Mouse (Mus musculus) brain, embryonic 14.5 days (tissue): ENCODE results near the gene Camsap1. TPM values are rescaled to one million over a fixed set of nuclear protein-coding genes. Genes with fewer than 3 reads are reported as not detected.

ENCODE experiments used
- DNase-seq: peaks from one replicate; pipeline ENCODE4 v3.0.0-alpha.2; 2011; ENCODE audit warnings: low read depth
- CTCF ChIP-seq: fragments of 200-500 bp; IDR thresholded peaks from 2 replicates; pipeline ENCODE4 v1.5.1; 2012; ENCODE audit warnings: inconsistent platforms, mild to moderate bottlenecking, moderate library complexity, borderline replicate concordance; ENCODE audit not compliant: insufficient read depth, insufficient read length; ENCODE audit errors: extremely low read depth
- POLR2A ChIP-seq: fragments of 200-500 bp; IDR thresholded peaks from 2 replicates; pipeline ENCODE4 v1.6.1; 2012; ENCODE audit warnings: mild to moderate bottlenecking, inconsistent platforms, borderline replicate concordance; ENCODE audit not compliant: poor library complexity, insufficient read depth, insufficient read length, severe bottlenecking; ENCODE audit errors: extremely low read depth
- polyA plus RNA-seq: library from polyadenylated mRNA; depleted of rRNA; stranded (reverse); fragments of >200 nt; gene quantifications from 2 replicates; pipeline ENCODE4 v1.2.3, GENCODE M21; 2012; rRNA removed

Camsap1 gene
- polyA plus RNA-seq, 1 experiment: 71.2 TPM

DNA sequence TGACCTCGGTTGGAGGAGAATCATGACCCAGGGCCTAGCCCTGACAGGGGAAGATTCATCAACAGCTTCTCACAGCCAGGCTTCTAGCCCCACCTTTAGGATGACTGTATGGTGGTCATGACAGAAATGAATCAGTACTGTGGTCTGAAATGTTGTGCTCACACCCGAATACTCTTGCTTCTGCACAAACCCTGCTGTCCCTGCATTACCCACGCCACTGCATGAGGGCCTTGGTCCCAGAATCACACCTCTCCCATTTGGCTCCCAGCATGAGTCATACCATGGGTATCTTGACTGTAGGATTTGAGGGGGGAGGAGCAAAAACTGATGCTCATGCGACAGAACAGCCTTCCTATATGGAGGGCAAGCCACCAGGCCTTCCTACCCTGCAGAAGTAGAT, 68.9 kb downstream of the Camsap1 start:
- no peak for DNase-seq
- TF ChIP-seq CTCF (no peak), POLR2A (no peak)

DNA sequence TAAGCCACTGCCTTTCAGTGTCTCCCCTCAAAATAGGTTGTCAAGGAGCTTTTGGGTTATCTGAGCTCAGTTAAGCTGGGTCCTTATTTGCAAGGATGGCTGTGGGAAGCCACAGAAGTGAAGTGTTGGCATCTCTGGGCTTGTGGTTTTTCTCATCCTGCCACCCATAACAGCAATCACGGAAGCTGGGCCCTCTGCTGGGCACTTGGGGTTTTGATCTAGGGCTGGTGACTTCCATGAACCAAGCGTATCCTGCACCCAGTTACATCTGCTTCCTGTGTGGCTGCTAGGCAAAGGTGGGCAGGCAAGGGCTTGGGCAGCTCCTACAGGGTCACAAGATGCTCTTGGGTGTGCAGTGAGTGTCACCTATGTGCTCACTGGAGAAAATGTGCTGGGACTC, 69.8 kb downstream of the Camsap1 start:
- TF ChIP-seq POLR2A: no peak
- peak; percentile 43; the same call in 1 of the 2 replicates for TF ChIP-seq CTCF
- peak; percentile 6 for DNase-seq

DNA sequence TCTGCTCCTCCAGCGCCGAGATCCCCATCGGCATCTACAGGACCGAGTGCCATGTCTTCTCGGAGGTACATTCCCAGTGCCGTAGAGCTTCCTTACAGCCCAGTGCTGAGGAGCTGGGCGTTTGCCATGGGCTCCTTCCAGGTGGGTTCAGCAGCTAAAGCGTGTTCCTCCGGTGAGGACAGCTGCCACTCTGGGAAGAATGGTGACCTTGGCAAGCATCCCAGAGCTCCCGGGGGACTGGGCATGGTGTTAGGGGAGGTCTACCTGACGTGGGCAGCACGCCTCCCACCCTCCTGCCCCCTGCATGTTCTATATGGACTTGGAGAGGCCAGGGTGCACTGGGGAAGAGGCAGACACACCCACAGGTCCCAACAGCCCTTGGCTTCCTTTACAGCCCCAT, 73.2 kb downstream of the Camsap1 start:
- DNase-seq: no peak
- TF ChIP-seq CTCF: no peak
- no peak for TF ChIP-seq POLR2A

DNA sequence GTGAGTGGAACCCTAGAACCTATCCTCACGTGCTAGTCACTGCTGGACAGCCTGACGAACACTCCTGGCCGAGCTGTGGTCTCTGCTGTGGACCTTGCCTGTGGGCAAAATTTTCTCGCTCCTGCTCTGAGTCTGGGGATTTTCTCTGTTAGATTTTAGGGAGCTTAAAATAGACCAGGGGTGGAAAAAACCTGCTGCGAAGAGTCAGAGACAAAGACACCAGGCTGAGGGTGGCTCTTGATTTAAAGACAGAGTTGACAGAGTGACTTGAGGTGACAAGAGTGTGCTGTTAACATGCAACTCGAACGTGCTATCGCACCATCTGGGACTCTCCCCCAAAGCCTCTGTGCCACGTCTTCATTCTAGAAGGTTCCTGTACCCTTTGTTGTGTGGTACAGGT, 84.1 kb downstream of the Camsap1 start:
- no peak for TF ChIP-seq CTCF
- no peak for DNase-seq

DNA sequence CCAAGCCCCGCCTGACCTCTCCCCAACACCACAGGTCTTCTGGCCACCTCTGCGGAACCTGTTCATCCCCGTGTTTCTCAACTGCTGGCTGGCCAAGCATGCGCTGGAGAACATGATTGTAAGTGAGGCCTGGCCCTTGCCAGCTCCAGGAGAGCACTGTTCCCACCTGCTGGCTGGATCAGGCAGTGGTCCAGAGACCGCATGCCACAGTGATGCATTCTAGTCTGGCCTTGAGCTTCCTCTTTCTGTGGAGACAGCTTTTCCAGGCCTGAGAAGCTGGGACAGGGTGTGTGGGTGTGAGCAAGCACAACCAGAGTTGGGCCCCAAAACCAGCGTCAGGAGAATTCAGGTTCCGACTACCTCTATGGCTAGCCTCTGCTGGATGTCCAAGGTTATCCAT, 90.6 kb downstream of the Camsap1 start:
- no peak for TF ChIP-seq CTCF
- no peak for TF ChIP-seq POLR2A
- no peak for DNase-seq

DNA sequence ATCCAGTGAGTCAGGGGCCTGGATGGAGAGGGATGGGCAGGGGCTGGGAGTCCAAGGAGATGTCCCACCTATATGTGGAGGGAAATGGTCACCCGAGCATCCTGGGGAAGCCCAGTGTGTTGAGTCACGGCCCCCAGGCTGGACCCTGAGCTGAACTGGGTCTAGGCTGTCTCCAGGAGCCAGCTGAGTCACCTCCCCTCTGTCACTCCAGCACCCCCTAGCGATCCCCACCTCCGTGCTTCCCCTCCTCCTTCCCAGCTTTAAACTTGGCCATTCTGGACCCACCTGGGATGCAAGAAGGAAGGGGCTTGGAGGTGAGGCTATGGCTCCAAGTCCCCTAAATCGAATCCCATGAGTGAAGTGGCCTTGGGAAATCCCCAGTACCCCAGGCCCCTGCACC, 94.9 kb downstream of the Camsap1 start:
- no peak for TF ChIP-seq POLR2A
- TF ChIP-seq CTCF: no peak
- DNase-seq: no peak

DNA sequence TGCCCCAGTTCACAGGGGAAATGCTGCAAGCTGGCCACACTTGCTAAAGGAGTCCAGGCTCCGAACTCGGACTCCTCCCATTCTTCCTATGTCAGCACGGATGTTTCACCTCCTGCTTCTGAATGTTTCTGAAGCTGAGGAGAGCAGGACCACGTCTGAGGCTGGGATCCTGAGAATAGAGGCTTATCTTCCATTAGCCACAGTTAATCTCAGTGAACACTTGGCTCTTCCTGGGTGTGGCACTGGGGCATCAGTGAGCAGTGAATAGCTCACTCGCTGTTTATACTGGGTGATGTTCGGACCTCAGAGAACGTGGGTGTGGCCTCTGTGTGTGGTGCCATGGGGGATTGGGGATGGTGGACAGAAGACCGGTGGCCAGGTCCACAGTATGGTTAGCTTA, 95.9 kb downstream of the Camsap1 start:
- no peak for DNase-seq
- TF ChIP-seq POLR2A (no peak), CTCF (no peak)

DNA sequence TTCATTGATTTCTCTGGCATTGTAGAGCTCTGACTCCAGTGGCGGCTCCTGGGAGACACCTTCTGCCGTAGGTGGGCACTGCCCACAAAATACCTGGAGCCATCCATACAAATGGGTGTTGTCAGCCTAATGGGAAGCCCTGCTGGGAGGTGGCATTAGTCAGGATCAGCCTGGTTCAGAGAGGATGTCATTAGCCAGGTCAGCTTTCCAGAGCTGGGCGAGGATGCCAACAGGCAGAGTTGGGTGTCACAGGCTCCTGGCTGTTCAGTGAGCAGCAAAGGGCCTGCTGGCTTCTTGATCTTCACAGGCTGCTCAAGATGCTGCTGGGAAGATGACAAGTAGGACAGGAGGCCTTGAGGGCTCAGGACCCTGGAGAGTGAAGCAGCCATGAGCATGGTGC, 98.3 kb downstream of the Camsap1 start:
- TF ChIP-seq POLR2A: no peak
- no peak for DNase-seq

DNA sequence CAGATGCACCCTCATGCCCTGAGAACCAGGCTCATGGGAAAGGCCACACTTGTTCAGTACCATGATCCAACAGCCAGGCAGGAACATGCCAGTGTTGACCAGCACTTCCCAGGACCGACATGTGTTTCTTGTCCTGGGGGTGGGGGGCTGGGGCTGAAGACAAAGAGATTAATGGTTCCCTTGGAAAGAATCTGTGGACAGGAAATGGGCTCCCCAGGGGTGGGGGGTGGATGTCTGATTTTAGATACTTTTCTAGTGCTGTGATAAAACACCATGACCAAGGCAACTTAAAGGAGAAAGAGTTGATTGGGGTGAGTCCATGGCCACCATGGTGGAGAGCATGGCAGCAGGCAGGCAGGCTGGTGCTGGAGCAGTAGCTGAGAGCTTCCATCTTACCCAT, 100.8 kb downstream of the Camsap1 start:
- TF ChIP-seq POLR2A (no peak), CTCF (no peak)
- no peak for DNase-seq

DNA sequence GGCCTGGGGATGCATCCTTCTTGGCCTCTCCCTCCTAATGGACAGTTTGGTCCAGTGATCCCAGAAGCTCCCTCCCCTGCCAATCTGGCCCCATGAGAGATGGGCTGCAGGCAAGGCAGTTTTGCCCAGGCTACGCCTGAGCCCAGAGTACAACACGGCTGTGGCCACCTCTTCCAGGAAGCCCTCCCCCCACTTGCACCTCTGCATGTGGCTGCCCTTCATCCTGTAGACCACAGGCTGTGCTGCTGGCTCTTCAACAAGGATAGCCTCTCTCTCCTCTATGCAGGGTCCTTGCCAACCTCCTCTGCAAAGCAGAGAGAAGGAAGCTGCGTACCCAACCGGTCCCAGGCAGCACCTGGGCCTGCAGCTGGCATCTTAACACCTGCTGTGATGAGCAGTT, 104.0 kb downstream of the Camsap1 start:
- TF ChIP-seq CTCF (no peak), POLR2A (no peak)
- no peak for DNase-seq

DNA sequence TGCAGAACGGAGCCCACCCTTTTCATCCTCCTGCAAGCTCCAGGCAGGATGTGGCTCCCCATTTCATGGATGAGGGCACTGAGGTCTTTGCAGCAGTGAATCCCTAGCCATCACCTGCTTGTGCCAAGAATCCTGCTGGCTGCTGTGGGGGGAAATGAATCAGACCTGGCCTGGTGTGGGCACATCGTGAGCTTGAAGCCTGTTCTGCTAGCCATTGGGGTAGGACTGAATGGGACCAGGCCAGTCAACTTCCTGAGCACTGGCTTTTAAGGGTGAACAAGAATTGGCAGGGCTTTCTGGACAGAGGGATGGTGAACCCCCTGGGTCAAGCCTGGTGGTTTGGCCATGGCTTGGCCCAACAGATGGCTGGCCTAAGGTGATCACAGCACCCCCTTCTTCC, 104.6 kb downstream of the Camsap1 start:
- TF ChIP-seq POLR2A (no peak), CTCF (no peak)
- DNase-seq: no peak

DNA sequence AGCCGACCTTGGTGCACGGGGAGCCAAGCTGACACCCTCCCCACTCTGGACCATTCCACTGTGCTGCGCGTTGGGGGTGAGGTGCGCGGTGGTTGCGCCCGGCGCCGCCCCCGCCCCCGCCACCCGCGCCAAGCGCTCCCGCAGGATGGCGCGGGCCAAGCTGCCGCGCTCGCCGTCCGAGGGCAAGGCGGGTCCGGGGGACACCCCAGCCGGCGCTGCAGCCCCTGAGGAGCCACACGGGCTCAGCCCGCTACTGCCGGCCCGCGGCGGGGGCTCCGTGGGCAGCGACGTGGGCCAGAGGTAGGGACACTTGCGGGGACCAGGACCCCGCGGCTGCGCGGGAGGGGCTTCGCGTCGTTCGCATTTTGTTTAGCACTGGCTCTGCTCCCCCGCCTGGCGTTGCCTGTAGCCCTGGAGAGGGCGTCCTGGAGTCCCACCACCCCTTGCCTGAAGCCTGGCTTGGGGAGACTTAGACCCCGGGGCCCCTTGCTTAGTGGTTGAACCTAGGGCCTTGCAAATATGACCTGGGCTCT, 105.3 kb downstream of the Camsap1 start:
- TF ChIP-seq CTCF: no peak
- TF ChIP-seq POLR2A: 0 out of 2 replicates have a peak, but pooled peaks have one; percentile 13
- DNase-seq: peak; percentile 47

DNA sequence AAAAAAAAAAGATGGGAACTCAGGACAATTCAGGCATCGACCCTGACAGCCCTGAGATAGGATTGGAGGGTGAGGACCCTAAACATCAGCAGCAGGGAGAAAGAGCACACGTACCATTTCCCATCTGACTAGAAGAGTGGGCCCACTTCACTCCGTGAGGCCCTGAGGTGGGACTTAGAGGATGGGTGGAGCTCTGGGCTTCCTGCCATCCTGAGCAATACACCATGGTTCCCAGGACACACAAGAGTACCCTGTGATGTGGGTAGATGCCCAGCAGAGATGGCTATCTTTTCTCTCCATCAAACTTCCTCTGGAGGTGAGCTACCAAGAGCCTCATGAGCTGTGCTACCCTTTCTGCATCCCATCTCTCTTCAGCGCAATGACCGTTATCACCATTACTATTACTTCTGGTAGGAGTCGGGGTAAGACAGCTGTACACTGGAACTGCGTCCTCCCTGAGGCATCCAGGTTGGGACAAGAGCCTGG, 105.8 kb downstream of the Camsap1 start:
- no peak for TF ChIP-seq POLR2A
- TF ChIP-seq CTCF: no peak
- no peak for DNase-seq

Other genes starting within 250 kb of the Camsap1 start
- not detected in 2 replicates for gene Obp2b, start 246.3 kb downstream of the Camsap1 start, polyA plus RNA-seq
- not detected in 2 replicates for gene Lcn3, start 217.7 kb downstream of the Camsap1 start, polyA plus RNA-seq
- not detected in 2 replicates for gene Lcn11, start 206.3 kb downstream of the Camsap1 start, polyA plus RNA-seq
- gene Gm13539, start 201.0 kb downstream of the Camsap1 start, polyA plus RNA-seq: not detected in 2 replicates
- not detected in 2 replicates for gene Glt6d1, start 167.4 kb downstream of the Camsap1 start, polyA plus RNA-seq
- gene Lcn9, start 160.1 kb downstream of the Camsap1 start, polyA plus RNA-seq: not detected in 2 replicates
- gene Sohlh1, start 136.0 kb downstream of the Camsap1 start, polyA plus RNA-seq: not detected in 2 replicates
- 52.1 and 60.1 TPM in 2 replicates for gene Kcnt1, start 119.5 kb downstream of the Camsap1 start, polyA plus RNA-seq
- gene Ubac1, start 38.5 kb upstream of the Camsap1 start, polyA plus RNA-seq: 95.7 and 96.3 TPM in 2 replicates
- gene Nacc2, start 139.9 kb upstream of the Camsap1 start, polyA plus RNA-seq: 12.0 and 14.8 TPM in 2 replicates
- 1.6 and 3.3 TPM in 2 replicates for gene Lhx3, start 225.0 kb upstream of the Camsap1 start, polyA plus RNA-seq